Mouse (Mus musculus): ENCODE measurements around the gene Ypel4.
"Not testable (repeated sequence)": the region's sequence is repeated elsewhere in the genome, so short reads cannot be mapped to it uniquely, and the experiment has no call there.

The Ypel4 gene

GRCm38 (mm10) chr2:84728191-84728590, 5.7 kb upstream of the Ypel4 start:
- DNase-seq, result not testable (repeated sequence)

GRCm38 (mm10) chr2:84731206-84731605, 2.7 kb upstream of the Ypel4 start:
- DNase-seq, result no peak

GRCm38 (mm10) chr2:84732394-84732793, 1.5 kb upstream of the Ypel4 start:
- no peak for DNase-seq

- DNase-seq, result peak; percentile 43
Observed at GRCm38 (mm10) chr2:84734351-84734864, 550 bp downstream of the Ypel4 start.

- DNase-seq, result no peak
Observed at GRCm38 (mm10) chr2:84734919-84735318, 1.1 kb downstream of the Ypel4 start.

- DNase-seq, result no peak
Observed at GRCm38 (mm10) chr2:84735346-84735920, 1.6 kb downstream of the Ypel4 start.

- no peak for DNase-seq
Observed at GRCm38 (mm10) chr2:84736312-84737161, 2.7 kb downstream of the Ypel4 start.

GRCm38 (mm10) chr2:84737451-84737925, 3.6 kb downstream of the Ypel4 start:
- no peak for DNase-seq

- DNase-seq, result no peak
Observed at GRCm38 (mm10) chr2:84738271-84738911, 4.5 kb downstream of the Ypel4 start.

- no peak for DNase-seq
Observed at GRCm38 (mm10) chr2:84740608-84741333, 6.9 kb downstream of the Ypel4 start.

- DNase-seq, result peak; percentile 14
Observed at GRCm38 (mm10) chr2:84741841-84742450, 8.1 kb downstream of the Ypel4 start.

- peak; percentile 66 for DNase-seq
Observed at GRCm38 (mm10) chr2:84742451-84743283, 8.8 kb downstream of the Ypel4 start.

GRCm38 (mm10) chr2:84743561-84743960, 9.7 kb downstream of the Ypel4 start, which contains the start of gene Gm19426:
Gene Gm19426 (minus strand): TSS chr2:84743655.
- peak; percentile 77 for DNase-seq

- DNase-seq, result no peak
Observed at GRCm38 (mm10) chr2:84744126-84744525, 10.3 kb downstream of the Ypel4 start.

GRCm38 (mm10) chr2:84750115-84750514, 16.3 kb downstream of the Ypel4 start:
- no peak for DNase-seq

GRCm38 (mm10) chr2:84756245-84756644, 22.4 kb downstream of the Ypel4 start:
- no peak for DNase-seq

- no peak for DNase-seq
Observed at GRCm38 (mm10) chr2:84757026-84757682, 23.3 kb downstream of the Ypel4 start.

- DNase-seq, result no peak
Observed at GRCm38 (mm10) chr2:84758542-84759127, 24.8 kb downstream of the Ypel4 start.

GRCm38 (mm10) chr2:84760777-84761176, 26.9 kb downstream of the Ypel4 start:
- DNase-seq, result no peak

GRCm38 (mm10) chr2:84761309-84761708, 27.5 kb downstream of the Ypel4 start:
- no peak for DNase-seq
